Mouse (Mus musculus): Measurements from ENCODE around the gene Bhmt2. TPM values are rescaled to one million over a fixed set of nuclear protein-coding genes. Genes with fewer than 3 reads are reported as not detected.

Gene Bhmt2
- total and polyA plus RNA-seq, 2 experiments from 2014 or later = 0.10 TPM; not detected in 1

DNA sequence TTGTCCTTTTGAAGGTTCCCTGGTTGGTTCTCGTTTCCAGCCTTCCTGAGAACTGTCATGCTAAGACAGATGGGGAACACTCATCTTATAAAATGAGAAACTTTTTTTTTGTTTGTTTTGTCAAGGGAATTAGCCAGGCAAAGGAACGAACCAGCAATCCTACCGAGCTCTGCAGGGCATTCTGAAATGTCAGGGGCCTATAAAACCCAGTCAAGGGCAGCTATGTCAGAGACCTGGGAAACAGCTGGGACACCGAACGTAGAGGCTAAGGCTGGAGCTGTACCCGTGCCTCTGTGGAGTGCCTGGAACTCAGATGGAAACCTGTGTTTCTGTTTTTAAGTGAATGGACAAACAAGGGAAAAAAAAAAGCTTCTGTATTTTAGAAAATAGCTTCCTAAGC lies 45.2 kb downstream of the Bhmt2 start:
- Histone ChIP-seq H3K9me3 (ENCODE audit: low read length) (no peaks in the 10 kb centered on the region), H3K4me1 (ENCODE audit: insufficient read depth) (no peaks in the 10 kb centered on the region), H3K9ac (no peak overlapping the region), H3K27ac (ENCODE audit: low read depth, low read length) (no peak overlapping the region), H3K4me2 (ENCODE audit: low read depth) (no peak overlapping the region), H3K4me3 (ENCODE audit: low read depth, low read length) (no peak overlapping the region), H3K36me3 (ENCODE audit: insufficient read depth) (no peaks in the 10 kb centered on the region), H3K27me3 (ENCODE audit: insufficient read depth, low read length) (no peaks in the 10 kb centered on the region)
- 18% methylated on average over 6 of the region's 6 CpGs for WGBS
- TF ChIP-seq CTCF (IDR thresholded peaks at IDR 0.05; ENCODE audit: low read depth) = no peak
- no peak for ATAC-seq
- no peak for DNase-seq

DNA sequence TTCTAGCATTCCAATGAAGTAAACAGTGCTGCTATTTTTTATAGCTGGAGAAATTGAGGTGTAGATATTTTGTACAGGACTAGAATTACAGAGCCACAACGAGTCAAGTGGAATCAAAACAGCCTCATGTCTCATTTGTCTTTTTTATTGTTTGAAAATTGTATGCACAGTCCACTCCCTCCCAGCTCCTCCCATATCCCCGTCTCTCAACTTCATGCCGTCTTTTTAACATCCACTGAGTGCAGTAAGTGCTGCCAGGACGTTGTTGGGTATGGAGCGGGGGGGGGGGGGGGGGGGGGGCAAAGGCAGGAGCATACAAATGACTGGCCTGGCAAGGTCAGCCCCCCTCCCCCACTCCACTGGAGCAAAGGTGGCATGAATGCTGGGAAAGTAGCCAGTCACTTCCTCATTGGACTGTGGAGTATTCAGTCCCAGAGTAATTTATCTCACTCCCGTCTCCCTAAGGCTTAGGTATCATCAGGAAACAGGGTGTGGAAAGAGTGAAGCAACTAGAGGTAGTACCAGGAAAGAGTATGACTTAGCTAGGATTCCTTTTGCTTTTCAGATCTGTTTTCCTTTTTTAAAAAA lies 59.6 kb downstream of the Bhmt2 start:
- no peak overlapping the region for H3K27ac ChIP-seq (ENCODE audit: low read depth, low read length)
- H3K4me1 ChIP-seq (ENCODE audit: insufficient read depth) = no peaks in the 10 kb centered on the region
- no peaks in the 10 kb centered on the region for H3K9me3 ChIP-seq (ENCODE audit: low read length)
- WGBS = 31% methylated on average over 5 of the region's 6 CpGs
- H3K36me3 ChIP-seq (ENCODE audit: insufficient read depth) = no peaks in the 10 kb centered on the region
- no peak overlapping the region for H3K4me3 ChIP-seq (ENCODE audit: low read depth, low read length)
- no peak for TF ChIP-seq CTCF (IDR thresholded peaks at IDR 0.05; ENCODE audit: low read depth)
- ATAC-seq = no peak
- H3K9ac ChIP-seq = no peak overlapping the region
- no peak overlapping the region for H3K4me2 ChIP-seq (ENCODE audit: low read depth)
- DNase-seq = no peak
- H3K27me3 ChIP-seq (ENCODE audit: insufficient read depth, low read length) = no peaks in the 10 kb centered on the region

DNA sequence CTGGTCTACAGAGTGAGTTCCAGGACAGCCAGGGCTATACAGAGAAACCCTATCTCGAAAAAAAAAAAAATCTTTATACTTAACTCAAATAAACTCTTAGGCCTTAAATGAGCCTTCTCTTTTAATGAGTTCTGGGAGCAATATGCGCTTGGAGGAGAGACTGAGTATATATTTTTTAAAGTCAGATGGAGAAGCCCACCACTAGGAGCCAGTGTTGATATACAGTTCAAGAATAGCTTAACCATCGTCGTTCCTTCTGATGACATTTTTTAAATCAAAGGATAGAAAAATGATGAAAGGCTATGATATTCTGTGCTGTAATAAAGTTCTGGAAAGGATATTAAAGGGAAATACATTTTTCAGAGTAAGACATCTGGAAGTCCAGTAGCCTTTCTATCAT lies 60.3 kb downstream of the Bhmt2 start:
- Histone ChIP-seq H3K4me2 (ENCODE audit: low read depth) (no peak overlapping the region), H3K9ac (no peak overlapping the region), H3K27me3 (ENCODE audit: insufficient read depth, low read length) (no peaks in the 10 kb centered on the region), H3K36me3 (ENCODE audit: insufficient read depth) (no peaks in the 10 kb centered on the region), H3K4me1 (ENCODE audit: insufficient read depth) (no peaks in the 10 kb centered on the region), H3K27ac (ENCODE audit: low read depth, low read length) (no peak overlapping the region), H3K9me3 (ENCODE audit: low read length) (no peaks in the 10 kb centered on the region), H3K4me3 (ENCODE audit: low read depth, low read length) (no peak overlapping the region)
- WGBS = 60% methylated on average over 4 of the region's 4 CpGs
- peak; percentile 57 for TF ChIP-seq CTCF (IDR thresholded peaks at IDR 0.05; ENCODE audit: low read depth)
- DNase-seq (peak; percentile 46), ATAC-seq (peak; percentile 50; the same call in 1 of the 2 replicates)

DNA sequence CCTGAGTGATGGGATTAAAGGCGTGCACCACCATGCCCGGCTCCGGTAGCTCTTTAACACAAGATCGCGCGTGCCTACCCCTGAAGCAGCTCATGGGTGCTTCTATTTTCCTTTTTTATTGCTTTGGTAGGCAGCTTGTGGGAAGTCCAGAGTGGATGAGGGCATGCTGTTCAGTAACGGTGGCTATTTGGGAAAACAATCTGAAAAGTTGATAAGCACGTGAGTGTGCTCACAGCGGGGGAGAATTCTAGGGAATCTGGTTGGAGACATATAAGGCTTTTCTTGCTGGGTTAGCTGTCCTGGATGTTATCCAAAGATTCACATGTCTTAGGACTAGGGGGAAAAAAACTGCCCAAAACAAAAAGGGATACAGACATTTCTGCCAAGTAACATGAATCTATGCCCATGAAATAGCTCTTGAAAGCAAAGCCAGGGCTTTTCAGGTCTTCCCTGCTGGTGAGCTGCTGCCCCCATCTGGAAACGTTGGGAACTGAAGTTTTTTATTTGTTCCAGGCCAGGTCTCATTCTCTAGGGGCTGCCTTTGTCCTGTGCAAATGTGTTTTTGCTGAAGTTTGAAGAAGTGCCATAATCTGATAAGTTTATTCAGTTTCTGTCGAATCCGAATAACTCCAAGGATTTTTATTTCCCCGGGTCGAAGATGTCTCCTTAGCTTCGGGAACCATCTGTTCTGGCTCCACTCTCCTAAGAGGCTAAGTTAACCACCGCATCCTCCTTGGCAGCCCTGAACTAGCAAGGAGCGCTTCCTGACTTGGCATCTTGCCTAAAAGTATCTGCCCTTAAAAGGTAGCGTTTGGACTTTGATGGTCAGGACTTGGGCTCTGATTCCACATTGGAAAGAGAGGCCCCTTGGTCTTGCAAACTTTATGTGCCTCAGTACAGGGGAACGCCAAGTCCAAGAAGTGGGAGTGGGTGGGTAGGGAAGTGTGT lies 61.2 kb downstream of the Bhmt2 start:
- ATAC-seq = peak; percentile 84
- Histone ChIP-seq H3K27me3 (ENCODE audit: insufficient read depth, low read length) (no peaks in the 10 kb centered on the region), H3K9me3 (ENCODE audit: low read length) (no peaks in the 10 kb centered on the region), H3K9ac (no peak overlapping the region), H3K36me3 (ENCODE audit: insufficient read depth) (no peaks in the 10 kb centered on the region), H3K4me2 (ENCODE audit: low read depth) (no peak overlapping the region), H3K27ac (ENCODE audit: low read depth, low read length) (no peak overlapping the region), H3K4me3 (ENCODE audit: low read depth, low read length) (no peak overlapping the region), H3K4me1 (ENCODE audit: insufficient read depth) (no peaks in the 10 kb centered on the region)
- WGBS = 48% methylated on average over 19 of the region's 19 CpGs
- DNase-seq = peak; percentile 91
- peak; percentile 87 for TF ChIP-seq CTCF (IDR thresholded peaks at IDR 0.05; ENCODE audit: low read depth)

DNA sequence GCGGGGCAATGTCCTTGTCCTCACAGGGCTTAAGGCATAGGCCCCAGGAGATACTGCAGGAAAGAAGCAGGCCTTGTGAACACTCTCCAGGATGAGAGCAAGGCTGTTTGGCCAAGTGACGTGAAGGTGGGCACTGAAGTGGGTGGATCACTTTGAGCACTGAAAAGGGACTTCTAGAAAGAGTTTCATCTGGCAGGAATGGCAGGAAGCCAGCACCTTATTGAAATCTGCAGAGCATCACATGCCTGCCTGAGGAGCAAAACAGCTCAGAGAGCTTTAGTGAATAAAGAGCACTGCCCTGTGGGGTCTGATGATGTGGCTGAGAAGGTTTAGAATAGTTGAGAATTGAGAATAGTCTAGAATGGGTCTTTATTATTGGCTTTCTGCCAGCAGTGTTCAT lies 65.6 kb downstream of the Bhmt2 start:
- Histone ChIP-seq H3K27ac (ENCODE audit: low read depth, low read length) (no peak overlapping the region), H3K9me3 (ENCODE audit: low read length) (no peaks in the 10 kb centered on the region), H3K27me3 (ENCODE audit: insufficient read depth, low read length) (no peaks in the 10 kb centered on the region), H3K9ac (no peak overlapping the region), H3K4me3 (ENCODE audit: low read depth, low read length) (no peak overlapping the region), H3K4me1 (ENCODE audit: insufficient read depth) (no peaks in the 10 kb centered on the region), H3K36me3 (ENCODE audit: insufficient read depth) (no peaks in the 10 kb centered on the region), H3K4me2 (ENCODE audit: low read depth) (no peak overlapping the region)
- DNase-seq (no peak), ATAC-seq (no peak)
- TF ChIP-seq CTCF (IDR thresholded peaks at IDR 0.05; ENCODE audit: low read depth) = no peak
- 72% methylated on average over 2 of the region's 2 CpGs for WGBS

DNA sequence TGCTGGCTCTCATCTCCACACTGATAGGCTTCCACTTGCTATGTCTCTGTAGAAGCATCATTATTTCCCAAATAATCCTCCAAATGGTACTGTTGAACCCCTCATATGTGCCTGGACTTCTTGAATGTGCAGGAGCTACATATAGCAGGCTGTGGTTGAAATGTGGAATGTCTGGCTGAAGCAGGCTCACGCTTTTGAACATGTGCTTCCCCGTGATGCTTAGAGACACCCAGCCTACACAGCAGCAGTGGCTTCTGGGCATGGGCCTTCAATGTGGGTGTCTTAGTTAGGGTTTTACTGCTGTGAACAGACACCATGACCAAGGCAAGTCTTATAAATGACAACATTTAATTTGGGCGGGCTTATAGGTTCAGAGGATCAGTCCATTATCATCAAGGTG lies 66.4 kb downstream of the Bhmt2 start:
- 95% methylated on average over 3 of the region's 3 CpGs for WGBS
- Histone ChIP-seq H3K27me3 (ENCODE audit: insufficient read depth, low read length) (no peaks in the 10 kb centered on the region), H3K27ac (ENCODE audit: low read depth, low read length) (no peak overlapping the region), H3K9ac (no peak overlapping the region), H3K4me1 (ENCODE audit: insufficient read depth) (no peaks in the 10 kb centered on the region), H3K36me3 (ENCODE audit: insufficient read depth) (no peaks in the 10 kb centered on the region), H3K9me3 (ENCODE audit: low read length) (no peaks in the 10 kb centered on the region), H3K4me2 (ENCODE audit: low read depth) (no peak overlapping the region), H3K4me3 (ENCODE audit: low read depth, low read length) (no peak overlapping the region)
- no peak for TF ChIP-seq CTCF (IDR thresholded peaks at IDR 0.05; ENCODE audit: low read depth)
- ATAC-seq (no peak), DNase-seq (no peak)
